Mouse (Mus musculus) myocyte (in vitro differentiated cells): ENCODE results near the gene Dgat2l6. TPM values are rescaled to one million over a fixed set of nuclear protein-coding genes. Genes with fewer than 3 reads are reported as not detected.

ENCODE experiments used
- H3K27me3 ChIP-seq: one replicate; pipeline ENCODE4 v1.6.1; 2011; ENCODE audit not compliant: control insufficient read depth, insufficient read depth, insufficient read length
- H3K36me3 ChIP-seq: one replicate; pipeline ENCODE4 v1.6.1; 2011; ENCODE audit not compliant: control insufficient read depth, insufficient read depth
- H3K4me2 ChIP-seq: one replicate; pipeline ENCODE4 v1.6.1; 2011; ENCODE audit warnings: low read depth, control low read depth
- H3K4me3 ChIP-seq: one replicate; pipeline ENCODE4 v1.5.1; 2011; ENCODE audit warnings: mild to moderate bottlenecking, control low read depth, moderate library complexity
- H3K79me2 ChIP-seq: one replicate; pipeline ENCODE4 v1.6.1; 2011; ENCODE audit not compliant: control insufficient read depth, insufficient read depth
- H3ac ChIP-seq: one replicate; pipeline ENCODE4 v1.6.1; 2011; ENCODE audit not compliant: control insufficient read depth, insufficient read length
- E2F4 ChIP-seq: IDR thresholded peaks from one replicate; pipeline ENCODE4 v1.6.1; 2011; ENCODE audit warnings: mild to moderate bottlenecking, control low read depth, moderate library complexity; ENCODE audit not compliant: insufficient read depth
- MYOG ChIP-seq, 3 experiments: IDR thresholded peaks; one replicate each; pipeline ENCODE4 v1.6.1; 2011; ENCODE audit warnings: control low read depth in 2 of 3, low read depth in 2 of 3, mild to moderate bottlenecking in 2 of 3; ENCODE audit not compliant: insufficient read length in 2 of 3, control insufficient read depth in 1 of 3, insufficient read depth in 1 of 3
- POLR2A ChIP-seq: IDR thresholded peaks from one replicate; pipeline ENCODE4 v1.6.1; 2011; ENCODE audit warnings: low read depth, mild to moderate bottlenecking, control low read depth, moderate library complexity; ENCODE audit not compliant: insufficient read length
- POLR2AphosphoS2 ChIP-seq: IDR thresholded peaks from one replicate; pipeline ENCODE4 v1.6.1; 2011; ENCODE audit warnings: low read depth, control low read depth; ENCODE audit not compliant: insufficient read length
- SRF ChIP-seq: IDR thresholded peaks from one replicate; pipeline ENCODE4 v1.6.1; 2011; ENCODE audit warnings: low read depth; ENCODE audit not compliant: control insufficient read depth, insufficient read length
- USF1 ChIP-seq: IDR thresholded peaks from one replicate; pipeline ENCODE4 v1.6.1; 2011; ENCODE audit warnings: low read depth, mild to moderate bottlenecking, control low read depth, moderate library complexity
- polyA plus RNA-seq: library from polyadenylated mRNA; unstranded; fragments of >200 nt; fragmentation: generic; extraction: Trizol; gene quantifications from one replicate; pipeline ENCODE4 v1.2.1, GENCODE M21; 2012; ENCODE audit warnings: missing spikeins

Dgat2l6 gene
- polyA plus RNA-seq, 1 experiment: not detected

- no peak within 1 kb of the TSS for H3ac ChIP-seq
- H3K36me3 ChIP-seq: no peaks in the 10 kb centered on the region
- H3K4me2 ChIP-seq: no peak within 1 kb of the TSS
- no peak within 1 kb of the TSS for H3K4me3 ChIP-seq
- H3K79me2 ChIP-seq: no peaks in the 10 kb centered on the region
- H3K27me3 ChIP-seq: no peaks in the 10 kb centered on the region
- no peak for TF ChIP-seq E2F4
- no peak for TF ChIP-seq USF1
- no peak for TF ChIP-seq POLR2A
- no peak for TF ChIP-seq SRF
- TF ChIP-seq MYOG (IDR thresholded peaks at IDR 0.05; ENCODE audit: control insufficient read depth in 1 of 3, insufficient read depth in 1 of 3, insufficient read length in 2 of 3, low read depth in 2 of 3): no peak
- no peak for TF ChIP-seq POLR2AphosphoS2
Measured at GRCm38 (mm10) chrX:100594791-100595190, 70.2 kb downstream of the Dgat2l6 start, which contains the start of gene P2ry4. Gene P2ry4, minus strand, starts transcription at chrX:100594869.

Other genes starting within 250 kb of the Dgat2l6 start
- not detected for gene Otud6a, start 95.8 kb upstream of the Dgat2l6 start, polyA plus RNA-seq
- gene Awat2, start 82.1 kb upstream of the Dgat2l6 start, polyA plus RNA-seq: 0.40 TPM
- gene Igbp1, start 30.5 kb upstream of the Dgat2l6 start, polyA plus RNA-seq: 37.6 TPM
- gene Awat1, start 47.4 kb downstream of the Dgat2l6 start, polyA plus RNA-seq: not detected
- gene P2ry4, start 70.0 kb downstream of the Dgat2l6 start, polyA plus RNA-seq: not detected
- not detected for gene Arr3, start 80.7 kb downstream of the Dgat2l6 start, polyA plus RNA-seq
- gene Kif4, start 100.9 kb downstream of the Dgat2l6 start, polyA plus RNA-seq: 4.5 TPM
- gene Pdzd11, start 101.7 kb downstream of the Dgat2l6 start, polyA plus RNA-seq: 59.5 TPM
- not detected for gene Gdpd2, start 205.0 kb downstream of the Dgat2l6 start, polyA plus RNA-seq
- gene Dlg3, start 242.9 kb downstream of the Dgat2l6 start, polyA plus RNA-seq: 3.8 TPM